ENCODE assay signal across 8 mouse cellular contexts in the genomic region with DNA sequence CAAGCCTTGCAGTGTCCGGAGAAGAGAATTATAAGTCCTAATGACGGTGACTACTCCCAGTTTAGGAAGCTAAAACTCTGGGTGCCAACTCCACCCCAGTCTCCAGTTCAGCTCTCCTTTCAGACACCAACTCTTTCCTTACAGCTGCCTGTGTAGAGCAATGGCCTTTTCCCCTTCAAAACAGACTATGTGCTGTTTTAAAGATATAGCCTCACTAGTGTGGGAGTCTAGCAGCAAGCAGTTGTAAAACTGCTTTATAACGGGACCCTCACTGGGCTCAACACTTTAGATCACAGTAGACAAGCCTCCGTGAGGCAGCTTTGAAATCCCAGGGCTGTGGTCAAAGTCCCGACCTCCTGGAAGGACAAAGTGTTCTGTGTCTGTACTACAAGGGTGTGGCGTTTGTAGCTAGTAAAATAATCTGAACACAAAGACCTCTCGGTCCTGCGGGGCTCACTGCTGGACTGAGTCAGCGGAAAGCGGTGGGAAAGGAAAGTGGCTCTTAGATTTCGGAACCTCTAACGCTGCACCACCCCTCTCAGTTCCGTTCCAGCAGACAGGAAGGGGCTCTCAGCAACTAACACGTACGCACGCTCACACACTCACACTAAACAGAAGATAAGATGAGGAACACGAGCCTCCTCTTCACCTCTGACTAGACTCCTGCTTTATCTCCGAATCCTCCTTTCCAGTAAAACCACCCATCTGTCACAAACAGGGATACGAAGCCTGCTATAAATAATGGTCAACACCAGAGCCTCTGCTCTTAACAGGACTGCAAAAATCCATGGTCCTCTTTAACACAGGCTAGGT. TPM values are rescaled to one million over a fixed set of nuclear protein-coding genes. Genes with fewer than 3 reads are reported as not detected.
DNase-seq lines count a peak whose midpoint lies in the region; ATAC-seq lines count a peak whose summit lies in the region.

No protein-coding gene starts in this region.

- WGBS in heart, embryonic 11.5 days (ENCODE audit: insufficient replicate concordance), result 16% methylated on average over 19 of the region's 19 CpGs
- 14% methylated on average over 19 of the region's 19 CpGs for WGBS in lung, embryonic 15.5 days
- 10% methylated on average over 19 of the region's 19 CpGs for WGBS in neural tube, embryonic 15.5 days

- peak overlapping the region; percentile 69 for H3K27ac ChIP-seq in heart, embryonic 11.5 days (ENCODE audit: low read depth, low read length)
- peak overlapping the region; percentile 56 for H3K27ac ChIP-seq in lung, embryonic 15.5 days
- peak overlapping the region; percentile 63 for H3K27ac ChIP-seq in neural tube, embryonic 15.5 days (replicated peaks)

- no peaks in the 10 kb centered on the region for H3K9me3 ChIP-seq in heart, embryonic 11.5 days (replicated peaks; ENCODE audit: control insufficient read depth, low read length)
- no peaks in the 10 kb centered on the region for H3K9me3 ChIP-seq in lung, embryonic 15.5 days
- H3K9me3 ChIP-seq in neural tube, embryonic 15.5 days (replicated peaks), result no peaks in the 10 kb centered on the region

- H3K4me3 ChIP-seq in heart, embryonic 11.5 days (ENCODE audit: low read depth, low read length), result peak overlapping the region; percentile 39
- peak overlapping the region; percentile 35 for H3K4me3 ChIP-seq in lung, embryonic 15.5 days
- H3K4me3 ChIP-seq in neural tube, embryonic 15.5 days (replicated peaks), result peak overlapping the region; percentile 32

- peaks cover 13% of the 10 kb centered on the region for H3K4me1 ChIP-seq in heart, embryonic 11.5 days (ENCODE audit: control insufficient read depth, insufficient read depth, low read length)
- 0 out of 2 replicates have a peak, but pooled peaks cover 2% of the 10 kb centered on the region for H3K4me1 ChIP-seq in lung, embryonic 15.5 days
- H3K4me1 ChIP-seq in neural tube, embryonic 15.5 days, result peaks cover 18% of the 10 kb centered on the region; the same call in 1 of the 2 replicates

- peak; percentile 14 for DNase-seq in 3134 (ENCODE audit: extremely low read depth, insufficient read length, low spot score)
- peak; percentile 47 for DNase-seq in NIH3T3 (ENCODE audit: low read depth)
- DNase-seq in kidney, adult 9 months, result peak; percentile 85
- peak; percentile 57 for DNase-seq in thymus, postnatal 14 days

- H3K27me3 ChIP-seq in heart, embryonic 11.5 days (ENCODE audit: control insufficient read depth, insufficient read depth, low read length), result no peaks in the 10 kb centered on the region; the same call in 1 of the 2 replicates
- H3K27me3 ChIP-seq in lung, embryonic 15.5 days, result no peaks in the 10 kb centered on the region
- no peaks in the 10 kb centered on the region for H3K27me3 ChIP-seq in neural tube, embryonic 15.5 days (replicated peaks)

- no peaks in the 10 kb centered on the region for H3K36me3 ChIP-seq in heart, embryonic 11.5 days (ENCODE audit: control insufficient read depth, insufficient read depth, low read length)
- H3K36me3 ChIP-seq in lung, embryonic 15.5 days, result no peaks in the 10 kb centered on the region
- no peaks in the 10 kb centered on the region for H3K36me3 ChIP-seq in neural tube, embryonic 15.5 days

- H3K4me2 ChIP-seq in heart, embryonic 11.5 days, result peak overlapping the region; percentile 57
- peak overlapping the region; percentile 62 for H3K4me2 ChIP-seq in lung, embryonic 15.5 days
- peak overlapping the region; percentile 65 for H3K4me2 ChIP-seq in neural tube, embryonic 15.5 days

- peak; percentile 74 for ATAC-seq in erythroblast, adult 5-6 weeks (replicated peaks; ENCODE audit: low FRiP score, poor library complexity, severe bottlenecking)
- peak; percentile 84 for ATAC-seq in heart, embryonic 11.5 days (replicated peaks; ENCODE audit: insufficient number of reproducible peaks, low FRiP score, low TSS enrichment)
- peak; percentile 89 for ATAC-seq in lung, embryonic 15.5 days (ENCODE audit: borderline replicate concordance, extremely low read depth, low FRiP score, low TSS enrichment)
- peak; percentile 74 for ATAC-seq in neural tube, embryonic 15.5 days (ENCODE audit: low FRiP score)

- H3K9ac ChIP-seq in heart, embryonic 11.5 days (ENCODE audit: low read depth, low read length), result peak overlapping the region; percentile 70
- H3K9ac ChIP-seq in lung, embryonic 15.5 days, result peak overlapping the region; percentile 40
- H3K9ac ChIP-seq in neural tube, embryonic 15.5 days (replicated peaks), result peak overlapping the region; percentile 43

RNA-seq across cellular contexts. Expression of gene Arl4a, which starts 21.0 kb away (rescaled TPM):
- 567 and 568 TPM in 2 replicates for total RNA-seq in erythroblast, adult 5-6 weeks (2015; ENCODE audit: low replicate concordance)
- total RNA-seq in erythroblast, adult 5-6 weeks (2017; ENCODE audit: low replicate concordance), result 331 and 428 TPM in 2 replicates
- polyA plus RNA-seq in heart, embryonic 11.5 days (2014; fragmentation: Nextera tagmentation; extraction: Ambion mirVana), result 35.5 and 36.4 TPM in 2 replicates
- polyA plus RNA-seq in lung, embryonic 15.5 days (2015; fragmentation: Nextera tagmentation; extraction: Ambion mirVana), result 31.0 and 33.3 TPM in 2 replicates
- polyA plus RNA-seq in neural tube, embryonic 15.5 days (2015; fragmentation: Nextera tagmentation; extraction: Ambion mirVana), result 106 and 113 TPM in 2 replicates

Comparison
In these comparisons a context has a peak if more than half of its experiments do, and no peak if none do; other contexts are left out.
1. Peak in every context shown above with its lines: DNase-seq, ATAC-seq, H3K4me3 ChIP-seq and H3K27ac ChIP-seq.
2. DNase-seq: peak in every context shown above with its lines; median percentile 85 in kidney, adult 9 months; 57 in thymus, postnatal 14 days; 47 in NIH3T3; 14 in 3134.